Mouse (Mus musculus) lung, adult 2 months (tissue): ENCODE results near the gene Gm37240.
"Not testable (repeated sequence)": the region's sequence is repeated elsewhere in the genome, so short reads cannot be mapped to it uniquely, and the experiment has no call there.

Source experiments
- CTCF ChIP-seq: fragments of 200-500 bp; IDR thresholded peaks from 2 replicates; pipeline ENCODE4 v1.5.1; 2011; ENCODE audit warnings: mild to moderate bottlenecking, low read length, control low read depth; ENCODE audit not compliant: insufficient read depth
- POLR2A ChIP-seq: fragments of 200-500 bp; IDR thresholded peaks from 2 replicates; pipeline ENCODE4 v1.6.1; 2011; ENCODE audit warnings: low read depth, mild to moderate bottlenecking, control low read depth, low read length, borderline replicate concordance; ENCODE audit errors: extremely low read depth

DNA sequence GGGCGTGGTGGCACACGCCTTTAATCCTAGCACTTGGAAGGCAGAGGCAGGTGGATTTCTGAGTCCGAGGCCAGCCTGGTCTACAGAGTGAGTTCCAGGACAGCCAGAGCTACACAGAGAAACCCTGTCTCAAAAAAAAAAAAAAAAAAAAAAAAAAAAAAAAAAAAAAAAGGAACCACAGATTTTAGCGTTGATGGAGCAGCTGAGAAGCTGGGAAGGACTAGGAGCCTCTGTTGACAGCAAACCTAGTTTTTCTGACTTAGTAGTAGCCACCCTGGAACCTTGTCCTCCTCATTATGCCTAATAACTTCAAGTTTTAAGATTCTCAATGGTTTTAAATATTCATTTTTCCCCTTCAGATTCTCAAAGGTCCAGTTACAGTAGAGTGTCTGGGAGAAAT is 1239.2 kb downstream of the Gm37240 start:
- TF ChIP-seq POLR2A, CTCF: not testable (repeated sequence)
